Mouse (Mus musculus): ENCODE results near the gene Pde4d. TPM values are rescaled to one million over a fixed set of nuclear protein-coding genes. Genes with fewer than 3 reads are reported as not detected.
"Not testable (repeated sequence)": the region's sequence is repeated elsewhere in the genome, so short reads cannot be mapped to it uniquely, and the experiment has no call there.

Pde4d gene
- polyA plus RNA-seq, 1 experiment from 2014 or later = 16.7 TPM

DNA sequence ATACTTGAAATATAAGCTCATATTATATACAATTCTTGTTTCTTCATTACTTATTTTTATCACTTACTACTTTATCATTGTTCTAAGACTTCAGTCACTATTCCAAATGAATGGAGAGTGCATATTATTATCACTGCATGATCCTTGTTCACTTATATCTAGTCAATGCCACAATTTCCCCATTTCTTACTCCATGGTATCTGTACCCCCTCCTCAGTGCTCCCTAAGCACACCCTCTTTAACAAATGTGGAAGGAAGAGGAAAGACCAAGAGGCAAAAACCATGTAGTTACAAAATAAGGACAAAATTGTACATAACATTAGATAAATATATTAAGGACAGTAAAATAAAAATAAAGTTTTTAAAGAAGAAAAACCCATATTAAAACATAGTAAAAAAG lies 216.8 kb downstream of the Pde4d start:
- no peak overlapping the region for H3K4me2 ChIP-seq
- H3K36me3 ChIP-seq = no peaks in the 10 kb centered on the region
- H3K27ac ChIP-seq = no peak overlapping the region
- no peak overlapping the region for H3K9ac ChIP-seq
- no peak for ATAC-seq (replicated peaks; ENCODE audit: low FRiP score)
- H3K4me1 ChIP-seq = no peaks in the 10 kb centered on the region
- no peaks in the 10 kb centered on the region for H3K9me3 ChIP-seq (replicated peaks)
- H3K27me3 ChIP-seq = no peaks in the 10 kb centered on the region
- H3K4me3 ChIP-seq (replicated peaks) = no peak overlapping the region

GRCm38 (mm10) chr13:108667077-108667476 lies 217.3 kb downstream of the Pde4d start:
- H3K36me3 ChIP-seq = no peaks in the 10 kb centered on the region
- no peak for ATAC-seq (replicated peaks; ENCODE audit: low FRiP score)
- H3K4me2 ChIP-seq = no peak overlapping the region
- H3K27me3 ChIP-seq = no peaks in the 10 kb centered on the region
- H3K9me3 ChIP-seq (replicated peaks) = no peaks in the 10 kb centered on the region
- H3K9ac ChIP-seq = no peak overlapping the region
- no peaks in the 10 kb centered on the region for H3K4me1 ChIP-seq
- H3K4me3 ChIP-seq (replicated peaks) = no peak overlapping the region
- H3K27ac ChIP-seq = no peak overlapping the region
- 89% methylated on average over 1 of the region's 1 CpGs for WGBS

- Histone ChIP-seq H3K9me3 (replicated peaks) (no peaks in the 10 kb centered on the region), H3K27ac (no peak overlapping the region), H3K27me3 (no peaks in the 10 kb centered on the region), H3K4me1 (no peaks in the 10 kb centered on the region), H3K4me3 (replicated peaks) (no peak overlapping the region), H3K36me3 (no peaks in the 10 kb centered on the region), H3K9ac (no peak overlapping the region), H3K4me2 (no peak overlapping the region)
- no peak for ATAC-seq (replicated peaks; ENCODE audit: low FRiP score)
Observed at GRCm38 (mm10) chr13:108677056-108677455, 227.3 kb downstream of the Pde4d start.

DNA sequence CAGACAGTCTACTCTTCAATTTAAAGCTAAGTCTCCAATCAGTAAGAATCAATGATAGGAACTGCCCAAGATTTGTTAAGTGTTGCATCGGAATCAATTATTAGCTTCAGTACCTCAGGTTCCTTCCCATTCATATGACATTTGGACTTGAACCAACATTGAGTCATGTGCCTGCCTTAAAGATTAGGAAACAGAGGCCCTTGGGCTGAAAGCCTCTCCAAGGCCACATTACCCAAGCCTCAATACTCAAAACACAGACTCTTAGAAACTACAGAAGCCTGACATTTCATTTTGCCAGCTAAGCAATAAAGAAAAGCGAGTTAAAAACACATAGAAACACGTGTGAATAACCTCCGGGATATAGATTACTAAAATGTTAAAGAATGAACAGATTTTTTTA lies 233.3 kb downstream of the Pde4d start:
- H3K36me3 ChIP-seq = no peaks in the 10 kb centered on the region
- H3K27ac ChIP-seq = no peak overlapping the region
- no peak overlapping the region for H3K4me2 ChIP-seq
- WGBS = 90% methylated on average over 4 of the region's 4 CpGs
- H3K4me1 ChIP-seq = no peaks in the 10 kb centered on the region
- no peaks in the 10 kb centered on the region for H3K9me3 ChIP-seq (replicated peaks)
- H3K27me3 ChIP-seq = no peaks in the 10 kb centered on the region
- no peak for ATAC-seq (replicated peaks; ENCODE audit: low FRiP score)
- no peak overlapping the region for H3K9ac ChIP-seq
- H3K4me3 ChIP-seq (replicated peaks) = no peak overlapping the region

DNA sequence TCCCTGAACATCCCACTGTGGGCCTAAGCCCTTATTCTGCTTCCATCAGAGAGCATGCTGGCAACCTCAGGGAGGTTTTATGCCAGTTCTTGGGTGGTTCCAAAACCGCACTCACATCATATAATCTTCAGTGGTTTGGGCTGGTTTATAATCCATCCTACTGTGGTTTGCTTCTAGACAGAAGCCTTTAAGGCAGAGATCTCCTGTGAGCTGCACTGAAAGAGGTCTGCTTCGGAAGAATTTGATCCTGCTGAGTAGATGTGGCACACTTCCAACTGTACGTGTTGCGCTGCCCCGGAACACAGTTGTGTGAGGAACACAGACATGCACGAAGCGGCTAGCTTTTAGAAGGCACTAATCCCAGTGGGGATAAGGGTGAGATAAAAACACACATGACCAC lies 236.1 kb downstream of the Pde4d start:
- H3K4me3 ChIP-seq (replicated peaks) = no peak overlapping the region
- no peaks in the 10 kb centered on the region for H3K4me1 ChIP-seq
- no peaks in the 10 kb centered on the region for H3K27me3 ChIP-seq
- no peak for ATAC-seq (replicated peaks; ENCODE audit: low FRiP score)
- H3K4me2 ChIP-seq = no peak overlapping the region
- H3K36me3 ChIP-seq = no peaks in the 10 kb centered on the region
- WGBS = 85% methylated on average over 7 of the region's 7 CpGs
- no peaks in the 10 kb centered on the region for H3K9me3 ChIP-seq (replicated peaks)
- H3K27ac ChIP-seq = no peak overlapping the region
- H3K9ac ChIP-seq = no peak overlapping the region

- no peak overlapping the region for H3K9ac ChIP-seq
- H3K27ac ChIP-seq = no peak overlapping the region
- H3K4me2 ChIP-seq = no peak overlapping the region
- WGBS = 82% methylated on average over 2 of the region's 2 CpGs
- ATAC-seq (replicated peaks; ENCODE audit: low FRiP score) = no peak
- no peaks in the 10 kb centered on the region for H3K27me3 ChIP-seq
- H3K9me3 ChIP-seq (replicated peaks) = no peaks in the 10 kb centered on the region
- no peak overlapping the region for H3K4me3 ChIP-seq (replicated peaks)
- H3K4me1 ChIP-seq = no peaks in the 10 kb centered on the region
- H3K36me3 ChIP-seq = no peaks in the 10 kb centered on the region
Observed at GRCm38 (mm10) chr13:108686262-108686661, 236.5 kb downstream of the Pde4d start.

DNA sequence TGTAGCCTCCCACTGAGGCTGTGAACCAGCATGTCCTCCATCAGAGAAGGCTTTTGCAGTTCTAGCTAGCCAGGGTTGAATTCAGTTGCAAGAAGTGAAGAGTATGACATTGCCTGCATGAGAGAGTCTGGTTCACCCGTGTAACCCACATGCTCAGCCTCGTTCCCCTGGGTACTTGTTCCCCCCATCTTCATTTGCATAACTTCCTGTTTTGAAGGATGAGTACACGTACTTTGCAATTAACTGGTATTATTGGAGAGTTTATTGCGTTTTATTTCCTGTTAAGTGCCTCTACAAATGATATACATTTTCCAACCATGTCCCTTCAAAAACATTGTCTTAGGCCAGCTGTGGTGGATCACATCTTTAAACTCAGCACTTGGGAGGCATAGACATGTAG lies 237.1 kb downstream of the Pde4d start:
- H3K4me2 ChIP-seq = no peak overlapping the region
- WGBS = 67% methylated on average over 4 of the region's 4 CpGs
- H3K9ac ChIP-seq = no peak overlapping the region
- H3K4me1 ChIP-seq = no peaks in the 10 kb centered on the region
- H3K9me3 ChIP-seq (replicated peaks) = no peaks in the 10 kb centered on the region
- ATAC-seq (replicated peaks; ENCODE audit: low FRiP score) = no peak
- H3K27me3 ChIP-seq = no peaks in the 10 kb centered on the region
- H3K27ac ChIP-seq = no peak overlapping the region
- no peak overlapping the region for H3K4me3 ChIP-seq (replicated peaks)
- no peaks in the 10 kb centered on the region for H3K36me3 ChIP-seq

DNA sequence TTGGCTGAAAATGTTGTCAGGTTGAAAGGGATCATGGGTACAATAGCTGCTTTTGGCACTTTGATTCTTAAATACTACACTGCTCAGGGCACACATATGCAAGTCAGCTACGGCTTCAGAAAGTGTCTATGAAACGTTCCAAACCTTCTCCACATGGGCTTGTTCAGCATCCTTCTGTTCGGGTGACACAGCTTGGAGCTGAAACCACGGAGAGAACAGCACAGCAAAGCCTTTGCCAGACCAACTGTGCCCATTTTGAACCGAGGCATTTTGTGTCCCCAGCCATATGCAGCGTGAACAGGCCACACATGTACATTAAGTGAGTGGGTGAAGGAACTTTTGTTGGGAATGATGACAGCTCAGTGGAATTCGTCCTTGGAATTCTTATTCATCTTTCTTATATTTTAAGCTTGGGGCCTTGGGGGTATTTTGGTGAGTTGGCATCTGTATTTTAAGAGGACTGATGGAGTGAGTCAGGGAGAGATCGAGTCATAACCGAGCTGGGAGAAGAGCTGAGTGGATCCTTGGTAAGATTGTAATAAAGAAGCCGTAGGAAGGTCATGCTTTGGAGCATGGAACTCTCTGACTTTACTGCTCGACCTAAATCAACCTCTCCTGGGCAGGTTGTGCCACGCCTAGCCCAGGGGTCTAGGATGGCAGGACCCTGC lies 243.3 kb downstream of the Pde4d start:
- no peak overlapping the region for H3K4me3 ChIP-seq (replicated peaks)
- 81% methylated on average over 12 of the region's 12 CpGs for WGBS
- no peak for ATAC-seq (replicated peaks; ENCODE audit: low FRiP score)

GRCm38 (mm10) chr13:108705441-108705840 lies 255.7 kb downstream of the Pde4d start:
- no peaks in the 10 kb centered on the region for H3K27me3 ChIP-seq
- H3K4me3 ChIP-seq (replicated peaks) = no peak overlapping the region
- H3K4me1 ChIP-seq = no peaks in the 10 kb centered on the region
- H3K36me3 ChIP-seq = no peaks in the 10 kb centered on the region
- ATAC-seq (replicated peaks; ENCODE audit: low FRiP score) = no peak
- no peak overlapping the region for H3K27ac ChIP-seq
- H3K9me3 ChIP-seq (replicated peaks) = no peaks in the 10 kb centered on the region
- no peak overlapping the region for H3K9ac ChIP-seq
- WGBS = 85% methylated on average over 4 of the region's 4 CpGs
- no peak overlapping the region for H3K4me2 ChIP-seq

More for the DNA sequence above, 243.3 kb downstream of the Pde4d start:
- H3K4me1 ChIP-seq = no peaks in the 10 kb centered on the region
- H3K27ac ChIP-seq = no peak overlapping the region
- H3K9me3 ChIP-seq (replicated peaks) = no peaks in the 10 kb centered on the region
- no peak overlapping the region for H3K9ac ChIP-seq
- no peaks in the 10 kb centered on the region for H3K36me3 ChIP-seq
- H3K4me2 ChIP-seq = no peak overlapping the region
- H3K27me3 ChIP-seq = no peaks in the 10 kb centered on the region

DNA sequence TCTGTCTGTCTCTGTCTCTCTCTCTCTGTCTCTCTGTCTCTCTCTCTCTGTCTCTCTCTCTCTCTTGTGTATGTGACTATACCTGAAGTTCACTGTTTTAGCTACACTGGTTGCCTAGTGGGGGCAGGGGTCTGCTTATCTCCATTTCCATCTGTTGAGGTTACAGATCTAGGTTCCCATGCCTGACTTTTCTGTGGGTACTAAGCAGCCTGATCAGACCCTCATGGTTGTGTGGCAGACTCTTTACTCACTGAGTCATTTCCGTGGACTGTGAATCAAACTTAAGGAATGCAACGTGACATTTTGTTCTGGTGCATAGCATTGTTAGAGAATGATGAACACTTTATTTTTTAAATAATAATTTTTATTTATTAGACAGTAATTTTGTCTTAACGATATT lies 264.3 kb downstream of the Pde4d start:
- Histone ChIP-seq H3K4me1 (no peaks in the 10 kb centered on the region), H3K4me2 (no peak overlapping the region), H3K36me3 (no peaks in the 10 kb centered on the region), H3K27ac (no peak overlapping the region), H3K9me3 (replicated peaks) (no peaks in the 10 kb centered on the region), H3K4me3 (replicated peaks) (no peak overlapping the region), H3K27me3 (no peaks in the 10 kb centered on the region), H3K9ac (no peak overlapping the region)
- 82% methylated on average over 3 of the region's 3 CpGs for WGBS
- ATAC-seq (replicated peaks; ENCODE audit: low FRiP score) = no peak

GRCm38 (mm10) chr13:108715029-108715428 lies 265.3 kb downstream of the Pde4d start:
- H3K9me3 ChIP-seq (replicated peaks) = no peaks in the 10 kb centered on the region
- no peak overlapping the region for H3K4me3 ChIP-seq (replicated peaks)
- no peaks in the 10 kb centered on the region for H3K36me3 ChIP-seq
- no peak overlapping the region for H3K9ac ChIP-seq
- WGBS = 82% methylated on average over 3 of the region's 3 CpGs
- no peak for ATAC-seq (replicated peaks; ENCODE audit: low FRiP score)
- H3K27ac ChIP-seq = no peak overlapping the region
- no peaks in the 10 kb centered on the region for H3K4me1 ChIP-seq
- no peaks in the 10 kb centered on the region for H3K27me3 ChIP-seq
- no peak overlapping the region for H3K4me2 ChIP-seq

- no peak for ATAC-seq (replicated peaks; ENCODE audit: low FRiP score)
- no peak overlapping the region for H3K27ac ChIP-seq
- no peak overlapping the region for H3K4me3 ChIP-seq (replicated peaks)
- no peaks in the 10 kb centered on the region for H3K9me3 ChIP-seq (replicated peaks)
- 80% methylated on average over 5 of the region's 5 CpGs for WGBS
- H3K27me3 ChIP-seq = no peaks in the 10 kb centered on the region
- H3K4me1 ChIP-seq = no peaks in the 10 kb centered on the region
- no peaks in the 10 kb centered on the region for H3K36me3 ChIP-seq
- H3K9ac ChIP-seq = no peak overlapping the region
- H3K4me2 ChIP-seq = no peak overlapping the region
Observed at GRCm38 (mm10) chr13:108722234-108722633, 272.5 kb downstream of the Pde4d start.

DNA sequence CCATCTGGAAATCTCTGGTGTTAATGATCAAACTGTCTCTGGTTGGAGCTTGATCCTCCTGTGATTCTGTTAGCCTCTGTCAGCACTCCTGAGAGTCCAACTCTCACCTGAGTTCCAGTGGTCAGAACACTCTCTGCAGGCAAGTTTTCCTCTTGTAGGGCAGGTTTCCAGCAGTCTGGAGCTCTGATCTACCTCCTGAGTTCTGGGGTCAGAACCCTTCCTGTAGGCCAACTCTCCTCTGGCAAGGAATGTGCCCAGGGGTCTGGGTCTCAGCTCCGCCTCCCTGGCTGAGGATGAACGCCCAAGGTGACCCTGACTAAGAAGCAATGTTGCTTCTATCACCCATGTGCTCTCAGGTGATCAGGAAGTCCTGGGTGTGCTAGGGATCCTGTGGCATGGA lies 284.6 kb downstream of the Pde4d start:
- WGBS = 70% methylated on average over 2 of the region's 2 CpGs
- H3K4me2 ChIP-seq; H3K9me3 ChIP-seq (replicated peaks); H3K27ac ChIP-seq; H3K27me3 ChIP-seq; H3K4me3 ChIP-seq (replicated peaks); H3K9ac ChIP-seq; H3K36me3 ChIP-seq; ATAC-seq (replicated peaks; ENCODE audit: low FRiP score); H3K4me1 ChIP-seq: not testable (repeated sequence)
